14 mouse cellular contexts compared by ENCODE assay signal in genomic region chr12:102708220-102708619, GRCm38 (mm10). TPM values are rescaled to one million over a fixed set of nuclear protein-coding genes. Genes with fewer than 3 reads are reported as not detected.
A peak's percentile ranks its signal among the peaks of the same experiment; 100 is the strongest.
DNase-seq lines count a peak whose midpoint lies in the region; ATAC-seq and TF ChIP-seq lines count a peak whose summit lies in the region.
"Had no signal": no experiment of that assay in that cellular context is flagged by ENCODE, and none has a peak within 500 bp of the region (broad histone marks: within the 10 kb centered on the region; RNA-seq: fewer than 3 reads in every experiment).

No protein-coding gene starts in this region.

- no peak overlapping the region for H3K9ac ChIP-seq in intestine, embryonic 16.5 days (ENCODE audit: low read depth, low read length)
- H3K9ac ChIP-seq: embryonic facial prominence, embryonic 13.5 days had no signal

- WGBS in lung, adult 2 months, result 65% methylated on average over 11 of the region's 11 CpGs
- WGBS in intestine, embryonic 16.5 days, result 65% methylated on average over 11 of the region's 11 CpGs

- no peak overlapping the region; the same call in 1 of the 2 replicates for H3K4me2 ChIP-seq in intestine, embryonic 16.5 days (ENCODE audit: low read depth, low read length)
- H3K4me2 ChIP-seq: embryonic facial prominence, embryonic 13.5 days had no signal

- H3K9me3 ChIP-seq in intestine, embryonic 16.5 days (ENCODE audit: control insufficient read depth, low read length), result no peaks in the 10 kb centered on the region
- H3K9me3 ChIP-seq: embryonic facial prominence, embryonic 13.5 days had no signal

- H3K4me1 ChIP-seq in lung, adult 2 months (ENCODE audit: control insufficient read depth, insufficient read depth, low read length), result peaks cover 9% of the 10 kb centered on the region; the same call in 1 of the 2 replicates
- H3K4me1 ChIP-seq in intestine, embryonic 16.5 days (ENCODE audit: control insufficient read depth, insufficient read depth, low read length), result peaks cover 32% of the 10 kb centered on the region

- no peak for TF ChIP-seq POLR2A in lung, adult 2 months (IDR thresholded peaks at IDR 0.05; ENCODE audit: borderline replicate concordance, extremely low read depth, low read depth, low read length)

- H3K27ac ChIP-seq in intestine, embryonic 16.5 days (ENCODE audit: low read length), result peak overlapping the region; percentile 77; the same call in 1 of the 2 replicates
- H3K27ac ChIP-seq: embryonic facial prominence, embryonic 13.5 days; macrophage had no signal

- peak; percentile 27 for ATAC-seq in intestine, embryonic 16.5 days

- TF ChIP-seq CTCF in lung, adult 2 months (IDR thresholded peaks at IDR 0.05; ENCODE audit: insufficient read depth, low read length), result 0 out of 2 replicates have a peak, but pooled peaks have one; percentile 20

- H3K36me3 ChIP-seq in intestine, embryonic 16.5 days (ENCODE audit: control insufficient read depth, insufficient read depth, low read length), result no peaks in the 10 kb centered on the region
- H3K36me3 ChIP-seq: embryonic facial prominence, embryonic 13.5 days had no signal

- H3K27me3 ChIP-seq in intestine, embryonic 16.5 days (replicated peaks; ENCODE audit: control insufficient read depth, insufficient read depth, low read length), result no peaks in the 10 kb centered on the region

- H3K4me3 ChIP-seq in lung, adult 2 months (replicated peaks; ENCODE audit: extremely low read depth, low read depth, low read length), result no peak overlapping the region
- H3K4me3 ChIP-seq in intestine, embryonic 16.5 days (ENCODE audit: low read length), result no peak overlapping the region
- H3K4me3 ChIP-seq: embryonic facial prominence, embryonic 13.5 days had no signal

- DNase-seq in cerebellum, adult 9-11 months, result peak; percentile 53
- no peak for DNase-seq in cerebellum, postnatal 36 days
- no peak for DNase-seq in lung, adult 2 months
- DNase-seq in lung, postnatal 14 days, result no peak
- peak; percentile 39 for DNase-seq in adrenal gland, postnatal 25 days
- no peak for DNase-seq in layer of hippocampus, adult 8-10 months (ENCODE audit: low spot score in 2 of 2)
- no peak for DNase-seq in left cerebral cortex, postnatal 10 days (ENCODE audit: extremely low spot score in 1 of 2, low spot score in 2 of 2)
- DNase-seq: B cell, adult 2 months; layer of hippocampus, postnatal 36 days had no signal

- intact Hi-C loops in left cerebral cortex, postnatal 10 days (cut with DNase I), result no loop called here

RNA-seq across cellular contexts. Expression of gene Itpk1, which starts 3.5 kb away (rescaled TPM):
- polyA plus RNA-seq in lung, adult 2 months (2012; rRNA removed), result 23.0 and 26.3 TPM in 2 replicates
- total RNA-seq in adrenal gland, postnatal 25 days (2021), result 43.3 and 47.7 TPM in 2 replicates
- polyA plus RNA-seq in intestine, embryonic 16.5 days (2015; fragmentation: Nextera tagmentation; extraction: Ambion mirVana), result 51.4 and 57.1 TPM in 2 replicates
- total RNA-seq in layer of hippocampus, adult 8-10 months (2022), result 10 to 100 TPM; 57.5 to 71.0 (median 61.8) TPM
- 10 to 100 TPM; 90.5 to 90.8 TPM for total RNA-seq in left cerebral cortex, postnatal 10 days (2021)

RNA-seq across cellular contexts. Expression of gene Moap1, which starts 35.2 kb away (rescaled TPM):
- 0.45 and 0.63 TPM in 2 replicates for polyA plus RNA-seq in lung, adult 2 months (2012; rRNA removed)
- total RNA-seq in adrenal gland, postnatal 25 days (2021), result 9.6 and 10.2 TPM in 2 replicates
- polyA plus RNA-seq in intestine, embryonic 16.5 days (2015; fragmentation: Nextera tagmentation; extraction: Ambion mirVana), result 19.3 and 20.2 TPM in 2 replicates
- 10 to 100 TPM; 25.7 to 29.4 (median 26.8) TPM for total RNA-seq in layer of hippocampus, adult 8-10 months (2022)
- total RNA-seq in left cerebral cortex, postnatal 10 days (2021), result 10 to 100 TPM; 37.5 to 41.0 TPM

RNA-seq across cellular contexts. Expression of gene Tmem251, which starts 35.3 kb away (rescaled TPM):
- polyA plus RNA-seq in lung, adult 2 months (2012; rRNA removed), result 2.1 and 2.6 TPM in 2 replicates
- total RNA-seq in adrenal gland, postnatal 25 days (2021), result 5.5 and 7.6 TPM in 2 replicates
- polyA plus RNA-seq in intestine, embryonic 16.5 days (2015; fragmentation: Nextera tagmentation; extraction: Ambion mirVana), result 16.9 and 17.2 TPM in 2 replicates
- total RNA-seq in layer of hippocampus, adult 8-10 months (2022), result 1 to 10 TPM; 4.9 to 6.4 (median 5.6) TPM
- total RNA-seq in left cerebral cortex, postnatal 10 days (2021), result 1 to 10 TPM; 5.4 to 6.1 TPM

RNA-seq across cellular contexts. Expression of gene Gm28051, which starts 49.3 kb away (rescaled TPM):
- polyA plus RNA-seq in lung, adult 2 months (2012; rRNA removed), result not detected in 2 replicates
- not detected in 2 replicates for total RNA-seq in adrenal gland, postnatal 25 days (2021)
- not detected in 2 replicates for polyA plus RNA-seq in intestine, embryonic 16.5 days (2015; fragmentation: Nextera tagmentation; extraction: Ambion mirVana)
- not detected for total RNA-seq in layer of hippocampus, adult 8-10 months (2022)
- total RNA-seq in left cerebral cortex, postnatal 10 days (2021), result not detected
- total RNA-seq: layer of hippocampus, postnatal 36 days; neutrophil, adult 5-6 weeks had no signal
- polyA plus RNA-seq: embryonic facial prominence, embryonic 13.5 days; gonadal fat pad, adult 2 months; macrophage had no signal

RNA-seq across cellular contexts. Expression of gene Gon7, which starts 49.4 kb away (rescaled TPM):
- polyA plus RNA-seq in lung, adult 2 months (2012; rRNA removed), result 13.3 and 16.8 TPM in 2 replicates
- total RNA-seq in adrenal gland, postnatal 25 days (2021), result 14.7 and 22.7 TPM in 2 replicates
- 26.7 and 30.0 TPM in 2 replicates for polyA plus RNA-seq in intestine, embryonic 16.5 days (2015; fragmentation: Nextera tagmentation; extraction: Ambion mirVana)
- total RNA-seq in layer of hippocampus, adult 8-10 months (2022), result 10 to 100 TPM; 10.9 to 13.3 (median 12.1) TPM
- total RNA-seq in left cerebral cortex, postnatal 10 days (2021), result 10 to 100 TPM; 10.9 to 15.4 TPM

Comparison
In these comparisons a context has a peak if more than half of its experiments do, and no peak if none do; other contexts are left out.
1. DNase-seq: peak in cerebellum, adult 9-11 months (single experiment) and adrenal gland, postnatal 25 days (single experiment); none in cerebellum, postnatal 36 days (0 of 2), lung, adult 2 months (single experiment), lung, postnatal 14 days (single experiment), layer of hippocampus, adult 8-10 months (0 of 2) and left cerebral cortex, postnatal 10 days (0 of 2).